Mouse (Mus musculus): ENCODE data around the gene Poc1a. TPM values are rescaled to one million over a fixed set of nuclear protein-coding genes. Genes with fewer than 3 reads are reported as not detected.

Poc1a gene
- polyA plus RNA-seq, 1 experiment from 2014 or later, result 31.1 TPM

DNA sequence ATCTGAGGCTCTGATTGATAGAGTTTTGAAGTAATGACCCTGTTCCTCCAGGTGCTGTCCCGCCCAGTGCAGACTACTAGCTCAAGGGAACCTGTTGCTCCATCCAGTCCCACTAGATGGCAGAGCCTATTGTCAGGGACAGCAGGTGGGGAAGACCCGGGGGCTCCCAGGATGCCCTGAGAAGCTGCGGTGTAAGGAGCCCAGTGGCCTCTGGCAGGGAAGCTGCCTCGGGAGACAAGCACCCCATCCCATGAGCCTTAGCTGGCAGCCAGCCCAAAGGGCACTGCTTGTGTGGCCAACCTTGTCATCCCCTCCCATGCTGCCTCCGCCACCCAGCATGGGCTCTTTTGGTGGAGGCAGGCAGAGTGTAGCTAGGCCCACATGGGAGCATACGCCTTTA lies 70.3 kb downstream of the Poc1a start:
- 67% methylated on average over 6 of the region's 6 CpGs for WGBS (ENCODE audit: insufficient replicate concordance)
- 0 out of 2 replicates have a peak, but pooled peaks have one; percentile 24 for ATAC-seq (replicated peaks; ENCODE audit: insufficient number of reproducible peaks, low FRiP score, low TSS enrichment)

DNA sequence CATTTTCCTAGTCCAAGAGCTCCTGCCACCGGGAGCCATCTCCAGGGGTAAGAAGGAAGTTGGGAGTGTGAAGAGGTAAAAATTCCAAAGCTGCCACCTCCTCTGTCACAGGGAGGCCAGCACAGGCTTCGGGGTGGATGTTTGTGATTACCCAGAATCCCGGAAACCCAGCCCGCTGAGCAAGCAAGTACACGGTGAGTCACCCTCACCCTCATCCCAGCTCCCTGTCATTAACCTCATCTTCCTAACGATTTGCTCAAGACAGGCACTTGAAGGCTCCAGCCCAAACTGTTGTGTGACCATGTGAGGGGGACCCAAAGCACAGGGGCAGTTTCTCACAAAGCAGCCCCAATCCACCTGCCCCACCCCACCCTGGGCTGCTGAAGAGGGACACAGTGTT lies 72.9 kb downstream of the Poc1a start:
- no peak overlapping the region for H3K4me3 ChIP-seq (ENCODE audit: low read depth, low read length)
- 38% methylated on average over 6 of the region's 6 CpGs for WGBS (ENCODE audit: insufficient replicate concordance)

More for the DNA sequence above, 70.3 kb downstream of the Poc1a start:
- H3K27ac ChIP-seq (ENCODE audit: low read depth, low read length), result no peak overlapping the region
- peaks cover 22% of the 10 kb centered on the region for H3K4me1 ChIP-seq (ENCODE audit: control insufficient read depth, insufficient read depth, low read length)
- H3K9me3 ChIP-seq (replicated peaks; ENCODE audit: control insufficient read depth, low read length), result no peaks in the 10 kb centered on the region
- no peak overlapping the region for H3K4me3 ChIP-seq (ENCODE audit: low read depth, low read length)
- no peak overlapping the region for H3K4me2 ChIP-seq
- H3K27me3 ChIP-seq (ENCODE audit: control insufficient read depth, insufficient read depth, low read length), result no peaks in the 10 kb centered on the region
- H3K36me3 ChIP-seq (ENCODE audit: control insufficient read depth, insufficient read depth, low read length), result no peaks in the 10 kb centered on the region
- no peak overlapping the region for H3K9ac ChIP-seq (ENCODE audit: low read depth, low read length)

DNA sequence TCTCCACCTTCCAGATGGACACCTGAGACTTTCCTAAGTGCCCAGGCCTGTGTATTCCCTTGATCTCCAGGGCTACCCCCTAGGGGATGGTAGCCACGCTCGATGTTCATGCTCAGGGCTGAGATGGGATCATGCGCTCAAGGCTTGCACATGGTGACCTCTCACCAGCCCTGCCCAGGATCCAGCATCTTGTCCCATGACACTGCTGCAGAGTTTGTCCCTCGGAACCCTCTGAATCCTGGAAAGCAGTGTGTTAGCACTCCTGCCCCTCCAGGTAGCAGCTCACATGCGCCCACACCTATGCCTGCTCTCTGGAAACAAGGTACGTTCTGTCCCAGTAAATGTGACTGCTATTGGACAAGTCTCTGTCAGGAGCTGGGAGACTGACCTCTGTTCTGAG lies 73.9 kb downstream of the Poc1a start:
- Histone ChIP-seq H3K4me2 (no peak overlapping the region), H3K9ac (ENCODE audit: low read depth, low read length) (no peak overlapping the region), H3K27ac (ENCODE audit: low read depth, low read length) (no peak overlapping the region), H3K4me1 (ENCODE audit: control insufficient read depth, insufficient read depth, low read length) (peaks cover 27% of the 10 kb centered on the region), H3K4me3 (ENCODE audit: low read depth, low read length) (no peak overlapping the region), H3K36me3 (ENCODE audit: control insufficient read depth, insufficient read depth, low read length) (no peaks in the 10 kb centered on the region), H3K9me3 (replicated peaks; ENCODE audit: control insufficient read depth, low read length) (no peaks in the 10 kb centered on the region), H3K27me3 (ENCODE audit: control insufficient read depth, insufficient read depth, low read length) (no peaks in the 10 kb centered on the region)
- WGBS (ENCODE audit: insufficient replicate concordance), result 83% methylated on average over 6 of the region's 6 CpGs
- ATAC-seq (replicated peaks; ENCODE audit: insufficient number of reproducible peaks, low FRiP score, low TSS enrichment), result no peak

More for the DNA sequence above, 72.9 kb downstream of the Poc1a start:
- H3K9me3 ChIP-seq (replicated peaks; ENCODE audit: control insufficient read depth, low read length), result no peaks in the 10 kb centered on the region
- no peak overlapping the region for H3K9ac ChIP-seq (ENCODE audit: low read depth, low read length)
- H3K27me3 ChIP-seq (ENCODE audit: control insufficient read depth, insufficient read depth, low read length), result no peaks in the 10 kb centered on the region
- H3K36me3 ChIP-seq (ENCODE audit: control insufficient read depth, insufficient read depth, low read length), result no peaks in the 10 kb centered on the region
- H3K27ac ChIP-seq (ENCODE audit: low read depth, low read length), result no peak overlapping the region
- no peak for ATAC-seq (replicated peaks; ENCODE audit: insufficient number of reproducible peaks, low FRiP score, low TSS enrichment)
- H3K4me1 ChIP-seq (ENCODE audit: control insufficient read depth, insufficient read depth, low read length), result peaks cover 27% of the 10 kb centered on the region
- H3K4me2 ChIP-seq, result no peak overlapping the region

DNA sequence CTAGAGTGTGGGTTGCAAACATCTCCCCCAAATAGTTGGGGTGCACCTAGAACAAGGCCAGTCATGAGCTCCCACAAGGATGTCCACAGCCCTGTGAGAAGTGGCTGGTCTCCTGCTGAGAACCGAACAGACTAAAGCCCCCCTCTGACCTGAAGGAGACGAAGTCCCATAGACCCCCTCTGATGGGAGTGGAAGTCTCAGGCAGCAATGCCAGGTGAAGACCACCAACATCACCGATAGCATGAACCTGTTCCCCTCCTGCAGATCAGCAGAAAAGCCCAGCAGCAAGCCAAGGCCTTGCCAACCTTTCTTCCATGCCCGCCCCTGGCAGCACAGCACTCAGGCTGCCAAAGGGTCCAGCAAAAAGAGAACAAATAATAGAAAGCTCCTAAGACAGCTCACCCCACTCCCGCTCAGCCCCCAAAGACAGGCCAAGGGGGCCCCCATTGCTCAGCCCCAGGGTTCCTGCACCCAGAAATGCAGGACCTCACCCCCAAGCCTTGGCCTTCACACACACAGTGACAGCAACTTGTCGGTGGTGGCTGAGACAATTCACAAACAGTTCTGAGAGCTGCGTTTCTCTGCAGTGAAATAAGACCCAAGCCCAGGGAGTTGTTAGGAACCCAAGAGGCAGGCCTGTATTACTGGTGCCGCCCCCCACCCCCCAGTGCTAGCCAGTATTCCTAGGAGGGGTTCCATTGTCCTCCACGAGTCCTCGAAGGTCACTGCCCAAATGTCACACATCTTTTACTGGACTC lies 74.5 kb downstream of the Poc1a start:
- Histone ChIP-seq H3K4me2 (no peak overlapping the region), H3K27me3 (ENCODE audit: control insufficient read depth, insufficient read depth, low read length) (no peaks in the 10 kb centered on the region), H3K9me3 (replicated peaks; ENCODE audit: control insufficient read depth, low read length) (no peaks in the 10 kb centered on the region), H3K27ac (ENCODE audit: low read depth, low read length) (peak overlapping the region; percentile 69), H3K9ac (ENCODE audit: low read depth, low read length) (no peak overlapping the region), H3K4me3 (ENCODE audit: low read depth, low read length) (no peak overlapping the region), H3K4me1 (ENCODE audit: control insufficient read depth, insufficient read depth, low read length) (peaks cover 27% of the 10 kb centered on the region), H3K36me3 (ENCODE audit: control insufficient read depth, insufficient read depth, low read length) (no peaks in the 10 kb centered on the region)
- ATAC-seq (replicated peaks; ENCODE audit: insufficient number of reproducible peaks, low FRiP score, low TSS enrichment), result no peak
- 64% methylated on average over 10 of the region's 10 CpGs for WGBS (ENCODE audit: insufficient replicate concordance)

DNA sequence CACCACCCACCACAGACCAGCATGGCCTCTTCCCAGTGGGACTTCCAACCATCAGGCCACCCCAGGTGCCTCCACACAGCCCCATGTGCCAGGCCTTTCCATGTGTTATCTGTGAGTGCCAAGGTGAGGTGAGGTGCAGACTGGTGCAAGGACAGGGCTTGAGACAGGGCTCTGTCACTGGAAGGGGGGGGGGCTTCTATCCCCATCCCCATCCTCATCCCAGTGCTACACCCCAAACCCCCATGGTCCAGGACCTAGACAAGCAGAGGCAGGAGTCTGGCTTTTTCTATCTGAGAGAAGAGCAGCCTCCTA lies 75.1 kb downstream of the Poc1a start:
- H3K36me3 ChIP-seq (ENCODE audit: control insufficient read depth, insufficient read depth, low read length), result no peaks in the 10 kb centered on the region
- peak overlapping the region; percentile 54; the same call in 1 of the 2 replicates for H3K9ac ChIP-seq (ENCODE audit: low read depth, low read length)
- ATAC-seq (replicated peaks; ENCODE audit: insufficient number of reproducible peaks, low FRiP score, low TSS enrichment), result 0 out of 2 replicates have a peak, but pooled peaks have one; percentile 2
- H3K4me1 ChIP-seq (ENCODE audit: control insufficient read depth, insufficient read depth, low read length), result peaks cover 27% of the 10 kb centered on the region
- H3K4me3 ChIP-seq (ENCODE audit: low read depth, low read length), result no peak overlapping the region
- H3K27ac ChIP-seq (ENCODE audit: low read depth, low read length), result peak overlapping the region; percentile 69
- H3K27me3 ChIP-seq (ENCODE audit: control insufficient read depth, insufficient read depth, low read length), result no peaks in the 10 kb centered on the region
- H3K4me2 ChIP-seq, result no peak overlapping the region
- no peaks in the 10 kb centered on the region for H3K9me3 ChIP-seq (replicated peaks; ENCODE audit: control insufficient read depth, low read length)

GRCm38 (mm10) chr9:106356323-106356844 lies 75.5 kb downstream of the Poc1a start:
- Histone ChIP-seq H3K4me3 (ENCODE audit: low read depth, low read length) (no peak overlapping the region), H3K27ac (ENCODE audit: low read depth, low read length) (peak overlapping the region; percentile 69), H3K36me3 (ENCODE audit: control insufficient read depth, insufficient read depth, low read length) (no peaks in the 10 kb centered on the region), H3K27me3 (ENCODE audit: control insufficient read depth, insufficient read depth, low read length) (no peaks in the 10 kb centered on the region), H3K9ac (ENCODE audit: low read depth, low read length) (peak overlapping the region; percentile 54; the same call in 1 of the 2 replicates), H3K9me3 (replicated peaks; ENCODE audit: control insufficient read depth, low read length) (no peaks in the 10 kb centered on the region), H3K4me2 (no peak overlapping the region), H3K4me1 (ENCODE audit: control insufficient read depth, insufficient read depth, low read length) (peaks cover 27% of the 10 kb centered on the region)
- WGBS (ENCODE audit: insufficient replicate concordance), result 57% methylated on average over 10 of the region's 10 CpGs
- ATAC-seq (replicated peaks; ENCODE audit: insufficient number of reproducible peaks, low FRiP score, low TSS enrichment), result peak; percentile 29; the same call in 1 of the 2 replicates

DNA sequence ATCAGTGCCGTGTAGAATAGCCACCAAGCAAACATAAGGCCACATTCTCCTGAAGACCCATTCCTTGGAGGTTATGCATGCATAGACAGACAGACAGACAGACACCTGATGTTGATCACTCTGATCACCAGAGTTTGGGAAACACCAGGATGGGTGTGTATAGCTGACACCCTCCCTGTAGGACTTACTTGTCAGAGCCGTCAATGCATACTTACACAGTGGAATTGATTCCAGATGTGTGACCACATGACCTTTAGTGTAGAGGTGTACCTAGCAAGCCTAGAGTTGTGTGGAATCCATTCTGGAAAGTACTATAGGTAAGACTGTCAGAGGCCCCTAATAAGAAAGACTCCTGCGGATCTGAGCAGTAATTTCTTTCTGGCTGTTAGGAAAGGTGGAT lies 76.3 kb downstream of the Poc1a start:
- Histone ChIP-seq H3K27me3 (ENCODE audit: control insufficient read depth, insufficient read depth, low read length) (no peaks in the 10 kb centered on the region), H3K4me3 (ENCODE audit: low read depth, low read length) (no peak overlapping the region), H3K9me3 (replicated peaks; ENCODE audit: control insufficient read depth, low read length) (no peaks in the 10 kb centered on the region), H3K9ac (ENCODE audit: low read depth, low read length) (no peak overlapping the region), H3K4me2 (no peak overlapping the region), H3K27ac (ENCODE audit: low read depth, low read length) (no peak overlapping the region), H3K4me1 (ENCODE audit: control insufficient read depth, insufficient read depth, low read length) (peaks cover 25% of the 10 kb centered on the region), H3K36me3 (ENCODE audit: control insufficient read depth, insufficient read depth, low read length) (no peaks in the 10 kb centered on the region)
- no peak for ATAC-seq (replicated peaks; ENCODE audit: insufficient number of reproducible peaks, low FRiP score, low TSS enrichment)
- 59% methylated on average over 3 of the region's 3 CpGs for WGBS (ENCODE audit: insufficient replicate concordance)

- Histone ChIP-seq H3K9me3 (replicated peaks; ENCODE audit: control insufficient read depth, low read length) (no peaks in the 10 kb centered on the region), H3K9ac (ENCODE audit: low read depth, low read length) (no peak overlapping the region), H3K27me3 (ENCODE audit: control insufficient read depth, insufficient read depth, low read length) (no peaks in the 10 kb centered on the region), H3K4me3 (ENCODE audit: low read depth, low read length) (no peak overlapping the region), H3K27ac (ENCODE audit: low read depth, low read length) (no peak overlapping the region), H3K4me1 (ENCODE audit: control insufficient read depth, insufficient read depth, low read length) (peaks cover 13% of the 10 kb centered on the region), H3K36me3 (ENCODE audit: control insufficient read depth, insufficient read depth, low read length) (no peaks in the 10 kb centered on the region), H3K4me2 (no peak overlapping the region)
- no peak for ATAC-seq (replicated peaks; ENCODE audit: insufficient number of reproducible peaks, low FRiP score, low TSS enrichment)
- WGBS (ENCODE audit: insufficient replicate concordance), result 74% methylated on average over 6 of the region's 6 CpGs
Observed at GRCm38 (mm10) chr9:106359297-106359696, 78.4 kb downstream of the Poc1a start.

- WGBS (ENCODE audit: insufficient replicate concordance), result 80% methylated on average over 6 of the region's 6 CpGs
- no peak for ATAC-seq (replicated peaks; ENCODE audit: insufficient number of reproducible peaks, low FRiP score, low TSS enrichment)
- H3K4me3 ChIP-seq (ENCODE audit: low read depth, low read length), result no peak overlapping the region
Observed at GRCm38 (mm10) chr9:106361140-106361539, 80.3 kb downstream of the Poc1a start.

More at GRCm38 (mm10) chr9:106361140-106361539, 80.3 kb downstream of the Poc1a start:
- Histone ChIP-seq H3K36me3 (ENCODE audit: control insufficient read depth, insufficient read depth, low read length) (no peaks in the 10 kb centered on the region), H3K27me3 (ENCODE audit: control insufficient read depth, insufficient read depth, low read length) (no peaks in the 10 kb centered on the region), H3K4me2 (no peak overlapping the region), H3K4me1 (ENCODE audit: control insufficient read depth, insufficient read depth, low read length) (peaks cover 6% of the 10 kb centered on the region), H3K9me3 (replicated peaks; ENCODE audit: control insufficient read depth, low read length) (no peaks in the 10 kb centered on the region), H3K9ac (ENCODE audit: low read depth, low read length) (no peak overlapping the region), H3K27ac (ENCODE audit: low read depth, low read length) (no peak overlapping the region)
